Mouse (Mus musculus) A20 (cell line): ENCODE measurements around the gene Rad51c.
"Not testable (repeated sequence)": the region's sequence is repeated elsewhere in the genome, so short reads cannot be mapped to it uniquely, and the experiment has no call there.

ENCODE experiments used
- DNase-seq: peaks from one replicate; pipeline ENCODE4 v3.0.0-alpha.2; 2011; ENCODE audit warnings: low read depth, low spot score

The Rad51c gene

DNA sequence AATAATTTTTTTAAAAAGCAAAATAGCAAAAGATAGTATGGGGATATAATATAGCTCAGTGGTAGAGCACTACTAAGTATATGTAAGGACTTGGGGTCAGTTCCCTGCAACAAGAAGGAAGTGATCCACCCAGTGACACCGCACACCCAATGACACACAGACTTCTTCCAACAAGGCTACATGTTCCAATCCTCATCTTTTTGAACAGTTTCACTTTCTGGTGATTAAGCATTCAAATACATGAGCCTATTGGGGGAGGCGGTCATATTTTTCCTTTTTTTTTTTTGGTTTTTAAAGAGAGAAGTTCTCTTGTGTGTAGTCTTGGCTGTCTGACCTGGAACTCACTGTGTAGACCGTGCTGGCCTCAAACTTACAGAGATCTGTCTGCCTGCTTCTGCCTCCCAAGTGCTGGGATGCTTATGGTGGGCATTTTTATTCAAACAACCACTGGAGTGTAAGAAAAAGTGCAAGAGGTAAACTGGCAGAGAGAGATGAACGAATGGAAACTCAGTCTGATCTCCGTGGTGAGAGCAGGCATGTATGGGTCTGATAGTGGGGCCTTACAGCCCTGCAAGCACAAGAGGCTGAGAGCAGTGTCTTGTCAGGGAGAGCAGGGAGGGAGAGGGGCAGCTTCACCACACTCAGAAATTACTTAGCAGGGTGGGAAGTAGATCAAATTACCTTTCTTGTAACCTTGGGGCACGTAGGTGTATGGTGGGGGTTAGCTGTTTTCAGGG, 28.3 kb upstream of the Rad51c start:
- DNase-seq, result no peak

DNA sequence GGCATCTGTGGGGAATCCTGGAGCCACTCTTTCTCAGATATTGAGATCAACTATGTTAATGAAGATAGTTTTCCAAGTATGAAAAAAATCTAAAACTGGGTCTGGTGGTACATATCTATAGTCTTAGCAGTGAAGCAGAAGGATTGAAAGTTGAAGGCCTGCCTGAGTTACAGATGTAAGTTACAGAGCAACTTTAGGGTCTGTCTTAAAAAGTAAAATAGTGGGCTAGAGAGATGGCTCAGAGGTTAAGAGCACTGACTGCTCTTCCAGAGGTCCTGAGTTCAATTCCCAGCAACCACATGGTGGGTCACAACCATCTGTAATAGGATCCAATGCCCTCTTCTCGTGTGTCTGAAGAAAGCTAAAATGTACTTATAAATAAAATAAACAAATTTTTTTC, 27.7 kb upstream of the Rad51c start:
- DNase-seq, result no peak

DNA sequence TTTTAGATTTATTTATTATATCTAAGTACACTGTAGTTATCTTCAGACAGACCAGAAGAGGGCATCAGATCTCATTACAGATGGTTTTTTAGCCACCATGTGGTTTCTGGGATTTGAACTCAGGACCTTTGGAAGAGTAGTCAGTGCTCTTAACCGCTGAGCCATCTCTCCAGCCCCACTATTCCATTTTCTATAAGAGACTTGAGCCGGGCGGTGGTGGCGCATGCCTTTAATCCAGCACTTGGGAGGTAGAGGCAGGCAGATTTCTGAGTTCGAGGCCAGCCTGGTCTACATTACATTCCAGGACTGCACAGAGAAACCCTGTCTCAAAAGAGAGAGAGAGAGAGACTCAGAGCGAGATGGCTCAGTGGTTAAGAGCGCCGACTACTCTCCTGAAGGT, 27.1 kb upstream of the Rad51c start:
- DNase-seq, result not testable (repeated sequence)

DNA sequence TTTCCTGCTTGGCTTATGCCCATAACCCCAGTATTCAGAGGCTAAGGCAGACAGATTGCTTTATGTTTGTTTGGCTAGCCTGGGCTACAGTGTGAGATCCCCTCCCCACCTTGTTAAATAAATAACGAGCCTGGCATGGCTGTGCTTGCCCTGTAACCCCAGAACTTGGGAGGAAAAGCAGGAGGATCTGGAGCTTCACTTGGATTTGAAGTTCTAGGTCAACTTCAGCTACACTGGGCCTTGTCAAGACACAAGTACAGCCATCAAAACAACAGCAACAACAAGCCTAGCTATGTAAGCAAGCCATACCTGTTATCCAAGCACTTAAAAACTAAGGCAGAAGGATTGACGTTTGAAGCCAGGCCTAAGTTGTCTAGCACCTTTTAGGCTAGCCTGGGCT, 25.6 kb upstream of the Rad51c start:
- DNase-seq, result no peak

DNA sequence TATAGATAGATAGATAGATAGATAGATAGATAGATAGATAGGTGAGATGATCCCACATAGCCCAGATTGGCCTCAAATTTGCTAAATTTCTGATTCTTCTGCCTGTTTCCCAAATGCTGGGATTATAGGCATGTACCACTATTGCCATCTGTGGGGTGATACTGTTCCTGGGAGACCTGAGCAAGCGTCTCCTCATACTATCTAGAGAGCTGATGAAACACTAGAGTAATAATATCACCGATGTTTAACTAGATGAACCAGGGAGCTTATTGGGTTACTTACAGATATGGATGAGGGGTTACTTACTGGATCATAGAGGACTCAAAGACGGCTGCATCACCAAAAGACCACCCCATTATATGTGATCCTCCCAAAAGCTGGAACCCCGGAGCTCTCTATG, 24.6 kb upstream of the Rad51c start:
- DNase-seq, result no peak

DNA sequence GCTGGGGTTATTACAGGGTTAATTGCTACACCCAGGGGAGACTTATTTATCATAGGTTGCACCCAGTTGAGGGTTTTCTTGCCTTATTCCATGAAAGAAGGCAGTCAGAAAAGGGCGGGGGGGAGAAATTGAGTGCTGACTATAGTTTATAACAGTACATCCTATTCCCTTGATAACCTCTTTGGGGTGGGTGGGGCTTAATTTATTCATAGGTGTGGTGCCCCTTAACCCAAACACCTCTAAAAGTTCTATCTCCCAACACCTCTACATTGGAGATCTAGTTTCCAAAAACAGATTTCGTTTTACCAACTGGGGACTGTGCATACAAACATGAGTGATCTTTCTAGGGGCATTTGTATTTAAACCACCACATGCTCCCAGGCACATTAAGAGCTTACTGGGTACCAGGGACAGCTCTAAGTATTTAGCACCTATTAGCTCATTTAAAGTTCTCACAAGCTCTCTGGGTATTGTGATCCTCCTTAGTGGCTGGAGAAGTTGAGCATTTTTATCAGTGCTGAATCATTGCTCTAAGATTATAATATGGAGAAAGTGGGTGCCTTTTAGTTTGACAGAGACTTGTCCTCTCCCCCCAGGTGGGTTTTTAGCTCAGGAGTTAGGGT, 23.4 kb upstream of the Rad51c start:
- no peak for DNase-seq

DNA sequence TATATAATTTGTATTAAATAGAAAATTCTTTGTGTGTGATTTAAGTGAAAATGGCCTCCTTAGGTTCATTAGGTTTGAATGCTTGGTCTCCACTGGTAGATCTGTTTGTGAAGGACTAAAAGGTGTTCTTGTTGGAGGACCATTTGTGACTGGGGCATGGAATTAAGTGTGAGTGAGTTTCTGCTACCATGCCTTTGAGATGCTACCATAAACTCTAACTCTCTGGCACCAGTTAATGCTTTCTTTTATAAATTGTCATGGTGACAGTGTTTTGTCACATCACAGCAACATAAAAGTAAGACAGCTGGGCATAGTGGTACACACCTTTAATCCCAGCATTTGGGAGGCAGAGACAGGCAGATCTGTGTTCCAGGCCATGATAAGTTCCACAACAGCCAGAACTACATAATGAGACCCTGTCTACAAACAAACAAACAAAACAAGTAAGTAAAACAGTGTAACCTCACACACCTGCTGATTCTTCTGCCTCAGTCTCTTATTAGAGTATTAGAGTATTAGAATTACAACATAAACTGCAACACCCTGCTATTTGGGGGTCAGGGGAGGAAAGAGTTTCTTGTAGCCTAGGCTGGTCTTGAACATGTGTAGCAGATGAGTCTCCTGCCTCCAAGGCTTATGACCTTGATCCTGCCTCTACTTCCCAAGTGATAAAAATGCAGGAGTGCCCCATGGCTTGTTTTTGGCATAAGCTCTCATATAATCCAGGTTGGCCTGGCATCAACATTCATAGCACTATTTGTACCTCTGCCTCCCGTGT, 22.7 kb upstream of the Rad51c start:
- no peak for DNase-seq

DNA sequence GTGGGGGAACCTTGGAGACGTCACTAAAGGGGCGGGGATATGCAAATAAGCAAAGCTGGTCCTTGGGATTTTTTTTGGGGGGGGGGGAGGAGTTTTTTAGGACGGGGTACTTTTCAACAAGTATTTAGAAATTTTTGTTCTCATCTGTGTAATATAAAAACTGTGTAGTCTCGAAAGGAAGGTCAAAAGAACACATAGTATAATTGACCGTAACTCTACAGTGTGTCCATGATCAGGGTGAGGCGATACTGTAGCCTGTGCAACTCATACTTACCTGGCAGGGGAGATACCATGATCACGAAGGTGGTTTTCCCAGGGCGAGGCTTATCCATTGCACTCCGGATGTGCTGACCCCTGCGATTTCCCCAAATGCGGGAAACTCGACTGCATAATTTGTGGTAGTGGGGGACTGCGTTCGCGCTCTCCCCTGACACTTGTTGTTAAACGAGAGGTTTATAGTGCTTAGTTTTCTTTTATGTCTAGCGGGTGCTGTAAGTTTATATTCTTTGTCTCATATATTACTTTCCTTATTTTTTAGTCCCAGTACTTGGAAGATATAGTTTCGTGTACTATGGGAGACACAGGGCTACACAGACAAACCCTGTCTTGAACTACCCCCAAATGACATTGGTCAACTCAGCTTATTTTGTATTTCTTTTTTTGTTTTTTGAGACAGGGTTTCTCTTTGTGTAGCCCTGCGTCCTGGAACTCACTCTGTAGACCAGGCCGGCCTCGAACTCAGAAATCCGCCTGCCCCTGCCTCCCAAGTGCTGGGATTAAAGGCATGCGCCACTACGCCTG, 21.9 kb upstream of the Rad51c start:
- DNase-seq, result peak; percentile 92

DNA sequence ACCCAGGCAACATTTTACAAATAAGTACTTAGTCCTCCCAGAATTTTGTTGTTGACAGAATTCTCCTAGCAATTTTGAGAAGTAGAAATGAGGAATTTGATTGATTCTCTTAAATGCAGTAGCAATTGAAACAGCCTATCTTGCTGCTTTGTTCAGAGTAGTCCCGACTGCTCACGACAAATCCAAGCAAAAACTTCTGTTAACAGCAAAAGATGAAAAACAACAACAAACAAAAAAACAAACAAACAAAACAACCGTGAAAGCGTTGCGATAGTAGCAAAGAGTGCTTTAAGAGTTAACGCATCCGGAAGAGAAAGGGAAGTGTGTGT, 21.3 kb upstream of the Rad51c start:
- DNase-seq, result no peak

DNA sequence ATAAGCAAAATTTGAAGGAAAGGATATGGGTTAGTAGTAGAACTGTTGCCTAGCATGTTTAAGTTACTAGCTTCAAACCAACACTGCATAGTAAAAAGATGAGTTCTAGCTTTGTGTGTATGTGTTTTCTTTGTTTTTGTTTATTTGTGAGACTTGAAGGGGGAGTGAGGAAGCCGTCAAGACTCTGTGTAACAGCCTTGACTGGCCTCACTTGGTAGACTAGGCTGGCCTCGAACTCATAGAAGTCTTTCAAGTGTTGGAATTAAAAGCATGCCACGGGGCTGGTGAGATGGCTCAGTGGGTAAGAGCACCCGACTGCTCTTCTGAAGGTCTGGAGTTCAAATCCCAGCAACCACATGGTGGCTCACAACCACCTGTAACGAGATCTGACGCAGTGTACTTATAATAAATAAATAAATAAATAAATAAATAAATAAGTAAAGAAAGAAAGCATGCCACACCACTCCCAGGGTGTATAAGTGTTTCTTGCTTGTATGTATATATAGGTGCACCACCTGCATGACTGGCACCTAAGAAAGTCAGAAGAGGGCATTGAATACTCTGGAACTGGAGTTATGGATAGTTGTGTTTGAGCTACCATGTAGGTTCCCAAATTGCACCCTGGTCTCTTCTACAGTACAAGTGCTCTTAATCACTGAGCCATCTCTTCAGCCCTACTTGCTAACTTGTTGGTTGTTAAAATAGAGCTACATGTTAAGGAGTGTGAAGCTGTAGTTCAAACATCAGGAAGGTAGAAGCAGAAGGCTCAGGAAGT, 19.0 kb upstream of the Rad51c start:
- peak; percentile 33 for DNase-seq

DNA sequence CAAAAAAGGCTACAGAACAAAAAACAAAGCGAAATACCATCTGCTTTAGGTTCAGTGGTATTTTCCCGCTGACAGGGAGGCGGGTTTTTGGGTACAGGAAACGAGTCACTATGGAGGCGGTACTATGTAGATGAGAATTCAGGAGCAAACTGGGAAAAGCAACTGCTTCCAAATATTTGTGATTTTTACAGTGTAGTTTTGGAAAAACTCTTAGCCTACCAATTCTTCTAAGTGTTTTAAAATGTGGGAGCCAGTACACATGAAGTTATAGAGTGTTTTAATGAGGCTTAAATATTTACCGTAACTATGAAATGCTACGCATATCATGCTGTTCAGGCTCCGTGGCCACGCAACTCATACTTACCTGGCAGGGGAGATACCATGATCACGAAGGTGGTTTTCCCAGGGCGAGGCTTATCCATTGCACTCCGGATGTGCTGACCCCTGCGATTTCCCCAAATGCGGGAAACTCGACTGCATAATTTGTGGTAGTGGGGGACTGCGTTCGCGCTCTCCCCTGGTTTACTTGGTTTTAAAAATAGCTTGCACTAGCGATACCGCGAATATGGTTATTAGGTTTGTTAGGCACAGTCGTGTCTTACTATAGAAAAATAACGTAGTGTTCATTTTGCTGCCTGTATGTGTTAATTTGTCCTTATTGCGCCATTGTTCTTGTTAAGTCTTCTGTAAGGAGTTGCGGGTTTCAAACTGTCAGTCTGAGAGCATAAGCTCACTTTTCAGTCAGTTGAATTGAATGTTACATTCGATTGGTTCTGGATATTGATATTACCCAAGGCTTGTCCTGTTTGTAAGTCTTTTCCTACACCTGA, 18.0 kb upstream of the Rad51c start:
- peak; percentile 93 for DNase-seq

DNA sequence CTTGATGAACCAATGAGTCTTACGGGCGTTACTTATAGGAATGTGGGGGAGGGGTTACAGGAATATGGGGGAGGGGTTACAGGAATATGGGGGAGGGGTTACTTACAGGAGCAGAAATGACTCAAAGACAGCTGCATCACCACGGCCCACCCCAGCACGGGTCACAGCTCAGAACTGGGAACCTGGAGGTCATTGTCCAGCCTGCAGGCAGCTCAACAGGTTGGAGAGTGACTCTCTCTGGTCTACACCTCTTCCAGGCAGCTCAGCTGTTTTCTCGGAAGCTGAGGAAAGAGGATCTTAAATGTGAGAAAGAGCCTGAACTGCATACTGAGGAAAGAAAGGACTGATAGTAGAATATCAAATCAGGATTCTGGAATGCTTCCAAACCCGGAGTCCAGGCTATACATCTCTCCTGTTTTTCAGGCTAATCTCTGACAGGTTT, 17.0 kb upstream of the Rad51c start:
- no peak for DNase-seq

DNA sequence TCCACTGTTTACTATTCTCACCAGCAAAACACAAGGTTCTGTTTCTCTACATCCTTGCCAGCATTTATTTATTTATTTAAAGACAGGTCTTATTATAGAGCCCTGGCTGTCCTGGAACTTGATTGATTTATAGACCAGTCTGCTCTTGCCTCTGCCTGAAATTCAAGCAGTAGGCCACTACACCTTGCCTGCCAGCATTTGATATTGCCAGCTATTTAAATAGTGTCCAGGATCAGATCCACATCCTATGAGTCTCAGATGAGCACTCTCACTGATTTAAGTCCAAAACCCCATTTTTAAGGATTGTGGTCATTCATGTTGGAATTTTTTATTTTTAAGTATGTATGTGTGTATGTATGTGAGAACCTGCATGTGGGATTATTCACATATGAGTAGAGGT, 16.1 kb upstream of the Rad51c start:
- no peak for DNase-seq

DNA sequence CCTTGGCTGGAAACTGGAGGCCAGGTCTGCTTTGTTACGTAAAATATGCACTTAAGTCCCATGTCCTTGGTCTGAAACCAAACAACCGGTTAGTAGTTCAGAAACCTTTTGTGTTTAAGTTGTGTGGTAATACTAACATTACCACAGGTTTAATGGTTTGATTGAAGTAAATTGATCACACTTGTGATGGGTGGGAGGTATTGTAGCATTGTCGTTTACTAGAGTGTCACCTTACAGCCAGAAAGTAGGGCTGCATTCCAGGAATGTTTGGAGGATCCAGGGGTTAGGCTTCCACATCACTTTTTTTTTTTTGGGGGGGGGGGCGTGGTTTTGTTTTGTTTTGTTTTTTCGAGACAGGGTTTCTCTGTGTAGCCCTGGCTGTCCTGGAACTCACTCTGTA, 11.4 kb upstream of the Rad51c start:
- no peak for DNase-seq

DNA sequence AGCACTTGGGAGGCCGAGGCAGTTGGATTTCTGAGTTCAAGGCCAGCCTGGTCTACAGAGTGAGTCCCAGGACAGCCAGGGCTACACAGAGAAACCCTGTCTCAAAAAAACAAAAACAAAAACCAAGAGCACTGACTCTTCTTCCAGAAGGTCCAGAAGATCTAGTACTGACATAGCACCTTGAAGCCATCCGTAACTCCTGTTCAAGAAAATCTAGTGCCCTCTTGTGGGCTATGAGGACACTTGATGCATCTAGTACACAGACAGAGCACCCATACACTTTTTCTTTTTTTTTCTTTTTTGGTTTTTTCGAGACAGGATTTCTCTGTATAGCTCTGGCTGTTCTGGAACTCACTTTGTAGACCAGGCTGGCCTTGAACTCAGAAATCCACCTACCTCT, 8.7 kb upstream of the Rad51c start:
- DNase-seq, result peak; percentile 37

DNA sequence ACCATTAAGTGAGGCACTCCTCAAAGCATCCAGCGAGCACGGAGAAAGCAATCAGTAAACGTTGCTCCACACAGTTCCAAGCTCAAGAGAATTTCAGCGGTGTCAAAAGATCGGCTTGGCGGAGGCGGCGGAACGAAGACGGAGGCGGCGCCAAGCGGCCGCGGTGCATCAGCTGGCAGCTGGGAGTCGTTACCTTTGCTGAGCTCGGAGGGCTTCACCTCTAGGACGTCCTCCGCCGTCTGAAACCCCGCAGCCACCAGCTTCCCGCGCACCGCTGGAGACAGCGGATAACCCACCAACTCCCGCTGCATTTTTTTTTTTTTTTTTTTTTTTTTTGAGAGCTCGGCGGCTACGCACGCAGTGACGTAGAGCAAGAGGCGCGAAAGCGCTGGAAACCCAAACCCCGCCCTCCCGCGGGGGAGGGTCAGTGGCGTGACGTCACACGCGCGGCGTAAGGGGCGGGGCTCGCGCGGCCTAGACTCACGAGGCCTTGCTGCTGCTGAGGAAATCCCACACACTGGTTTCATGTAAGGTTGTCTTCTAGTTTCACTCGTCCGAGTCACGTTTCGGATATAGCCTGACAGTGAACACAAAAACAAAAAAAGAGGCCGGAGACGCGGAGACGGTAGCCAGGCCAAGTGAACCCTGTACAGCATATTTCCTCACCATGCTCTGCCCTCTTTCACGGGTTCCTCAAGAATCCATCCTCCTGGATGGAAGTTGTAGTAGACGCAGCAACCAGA, 472 bp downstream of the Rad51c start:
- peak; percentile 99 for DNase-seq

DNA sequence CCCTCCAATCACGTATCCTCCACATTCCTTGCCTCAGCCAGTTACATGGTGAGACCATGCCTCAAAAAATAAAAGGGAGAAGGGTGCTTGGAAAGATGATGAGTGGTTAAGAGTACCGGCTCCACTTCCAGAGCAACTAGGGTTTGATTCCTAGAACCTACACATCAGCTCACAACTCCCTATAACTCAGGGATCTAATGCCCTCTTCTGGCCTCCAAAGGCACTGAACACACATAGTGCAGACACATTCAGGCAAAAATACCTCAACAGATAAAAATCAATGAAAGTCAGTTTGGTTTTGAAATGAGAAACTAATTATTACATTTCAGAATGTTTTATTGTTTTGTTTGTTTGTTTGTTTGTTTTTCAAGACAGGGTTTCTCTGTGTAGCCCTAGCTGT, 6.4 kb downstream of the Rad51c start:
- DNase-seq, result peak; percentile 26

DNA sequence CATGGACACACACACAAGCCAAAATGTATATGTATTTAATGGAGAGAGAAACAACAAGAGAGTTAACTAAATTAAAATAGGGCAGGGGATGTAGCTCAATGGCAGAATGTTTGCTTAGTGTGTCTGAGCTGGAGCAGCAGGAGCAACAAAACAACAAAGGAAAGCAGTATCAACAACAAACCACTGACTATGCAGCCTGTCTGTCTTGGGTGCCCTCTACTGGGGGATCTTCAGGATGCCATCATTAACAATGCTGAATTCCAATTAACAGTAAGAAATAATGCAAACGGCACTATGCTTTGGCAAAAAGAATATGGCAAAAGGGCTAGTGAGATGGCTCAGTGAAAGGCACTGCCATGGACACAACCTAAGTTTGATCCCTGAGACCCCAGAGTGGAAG, 10.9 kb downstream of the Rad51c start:
- peak; percentile 60 for DNase-seq

DNA sequence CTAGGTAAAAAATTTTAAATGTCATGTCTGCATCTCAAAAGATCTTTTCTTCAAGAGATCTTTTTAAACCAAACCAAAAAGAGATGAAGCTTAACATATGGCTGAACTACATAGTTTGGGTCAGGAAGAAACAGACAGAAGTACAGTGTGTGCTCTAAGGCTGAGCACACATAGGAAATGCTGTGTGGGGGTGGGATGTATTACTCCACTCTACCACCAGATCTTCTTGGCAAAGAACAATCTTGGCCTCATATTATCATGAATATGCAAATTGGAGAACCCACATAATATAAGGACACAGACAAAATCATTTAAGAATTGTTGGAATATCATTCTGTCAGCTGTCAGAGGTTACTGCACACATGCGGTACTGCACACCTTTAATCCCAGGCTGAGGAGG, 19.1 kb downstream of the Rad51c start:
- DNase-seq, result no peak

DNA sequence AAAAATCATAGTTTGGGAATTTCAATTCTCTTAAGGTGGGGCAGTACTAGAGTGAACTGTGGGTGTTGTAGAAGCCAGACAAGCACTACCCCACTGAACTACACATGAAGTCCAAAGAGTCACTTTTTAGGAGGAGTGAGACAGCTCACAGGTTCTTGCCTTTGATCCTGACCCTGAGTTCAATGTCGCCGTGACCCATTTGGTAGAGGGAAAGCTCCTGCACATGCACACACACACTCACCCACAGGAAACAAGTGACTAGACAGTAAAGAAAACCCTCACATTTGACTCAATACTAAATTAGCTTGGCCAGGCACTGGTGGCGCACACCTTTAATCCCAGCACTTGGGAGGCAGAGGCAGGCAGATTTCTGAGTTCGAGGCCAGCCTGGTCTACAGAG, 20.2 kb downstream of the Rad51c start:
- DNase-seq, result no peak
